Mouse (Mus musculus): ENCODE results near the gene Sstr2. TPM values are rescaled to one million over a fixed set of nuclear protein-coding genes. Genes with fewer than 3 reads are reported as not detected.

Gene Sstr2
- polyA plus RNA-seq, 1 experiment from 2014 or later: 30.4 TPM

DNA sequence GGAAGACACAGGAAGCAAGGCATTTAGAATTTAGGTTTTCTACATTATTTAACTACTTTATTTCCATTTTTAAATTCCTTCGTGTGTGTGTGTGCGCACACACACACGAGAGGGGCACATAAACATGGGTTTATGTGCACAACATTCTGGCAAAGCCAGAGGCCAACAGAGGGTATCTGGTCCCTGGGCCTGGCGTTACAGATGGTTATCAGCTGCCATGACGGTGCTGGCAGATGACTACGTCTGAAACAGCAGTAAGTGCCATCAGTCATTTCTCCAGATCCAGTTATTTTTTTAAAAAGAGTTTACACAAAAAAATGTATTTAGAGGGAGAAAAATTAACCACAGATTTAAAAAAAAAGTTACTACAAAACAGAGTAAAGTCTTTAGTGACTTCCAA, 47.1 kb downstream of the Sstr2 start:
- Histone ChIP-seq H3K4me1 (replicated peaks) (peaks cover 10% of the 10 kb centered on the region; the same call in 1 of the 2 replicates), H3K9me3 (no peaks in the 10 kb centered on the region), H3K4me3 (no peak overlapping the region), H3K36me3 (peaks cover 90% of the 10 kb centered on the region), H3K27ac (no peak overlapping the region), H3K27me3 (ENCODE audit: insufficient read depth, poor library complexity, severe bottlenecking) (no peaks in the 10 kb centered on the region)
- WGBS: 90% methylated on average over 6 of the region's 6 CpGs
- no peak for DNase-seq (ENCODE audit: low spot score)

DNA sequence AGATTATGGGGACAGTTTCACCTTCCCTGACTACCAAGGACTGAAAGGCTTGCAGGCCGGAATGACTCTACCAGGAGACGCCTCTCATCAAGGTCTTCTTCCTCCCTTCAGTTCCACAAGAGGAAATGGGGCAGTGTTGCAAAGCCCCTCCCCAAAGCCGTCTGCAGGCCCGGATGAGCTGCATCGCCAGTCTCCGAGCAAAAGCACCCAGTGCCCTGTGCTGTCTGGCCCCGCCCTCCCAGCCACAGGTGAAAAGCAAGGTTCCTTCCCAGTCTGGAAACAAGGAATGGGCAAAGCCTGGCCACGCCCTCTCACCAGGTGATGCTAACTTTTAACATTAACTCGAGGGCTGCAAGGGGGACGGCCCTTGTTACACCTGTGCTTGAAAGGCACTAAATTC, 47.5 kb downstream of the Sstr2 start:
- no peak overlapping the region for H3K4me3 ChIP-seq
- no peaks in the 10 kb centered on the region for H3K27me3 ChIP-seq (ENCODE audit: insufficient read depth, poor library complexity, severe bottlenecking)
- no peaks in the 10 kb centered on the region for H3K9me3 ChIP-seq
- peaks cover 90% of the 10 kb centered on the region for H3K36me3 ChIP-seq
- no peak overlapping the region for H3K27ac ChIP-seq
- WGBS: 70% methylated on average over 10 of the region's 10 CpGs
- DNase-seq (ENCODE audit: low spot score): no peak
- peaks cover 10% of the 10 kb centered on the region; the same call in 1 of the 2 replicates for H3K4me1 ChIP-seq (replicated peaks)

DNA sequence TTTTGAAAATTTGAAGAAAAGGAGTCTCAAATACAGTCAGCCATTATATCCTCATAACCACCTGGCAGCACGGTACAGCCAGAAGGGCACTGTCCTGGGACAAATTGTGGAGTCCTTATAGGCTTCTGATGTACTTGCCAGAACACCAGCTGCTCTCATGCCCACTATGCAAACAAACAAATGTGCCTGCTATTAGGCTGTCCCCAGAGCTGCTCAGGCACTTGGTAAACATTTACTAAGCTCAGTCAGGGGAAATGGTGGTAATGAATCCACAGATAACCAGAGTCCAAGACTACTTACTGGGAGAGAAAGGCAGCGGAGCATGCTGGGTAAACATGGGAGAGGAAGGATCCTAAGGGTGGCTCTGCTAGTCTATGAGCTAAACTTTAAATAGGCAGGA, 48.0 kb downstream of the Sstr2 start:
- Histone ChIP-seq H3K27me3 (ENCODE audit: insufficient read depth, poor library complexity, severe bottlenecking) (no peaks in the 10 kb centered on the region), H3K27ac (no peak overlapping the region), H3K4me1 (replicated peaks) (peaks cover 10% of the 10 kb centered on the region; the same call in 1 of the 2 replicates), H3K9me3 (no peaks in the 10 kb centered on the region), H3K4me3 (no peak overlapping the region), H3K36me3 (peaks cover 90% of the 10 kb centered on the region)
- DNase-seq (ENCODE audit: low spot score): no peak
- 92% methylated on average over 2 of the region's 2 CpGs for WGBS

DNA sequence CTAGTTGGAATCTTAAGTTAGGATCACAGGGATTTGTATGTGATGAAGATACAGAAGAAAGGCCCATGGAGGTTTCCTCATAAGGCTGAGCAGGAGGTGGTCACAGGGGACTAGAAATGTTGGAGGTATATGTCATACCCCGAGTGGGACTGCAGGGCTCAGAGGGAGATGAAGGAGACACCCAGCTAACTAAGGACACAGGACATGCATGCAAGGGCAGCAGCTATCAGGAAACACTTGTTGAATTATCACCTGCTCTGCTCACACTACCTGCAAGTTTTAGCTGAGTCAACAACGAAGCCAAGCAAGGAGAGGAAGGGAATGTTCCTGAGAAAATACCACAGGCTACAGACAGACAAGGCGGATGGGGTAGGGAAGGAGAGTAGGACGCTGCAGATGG, 48.6 kb downstream of the Sstr2 start:
- peaks cover 10% of the 10 kb centered on the region; the same call in 1 of the 2 replicates for H3K4me1 ChIP-seq (replicated peaks)
- H3K27me3 ChIP-seq (ENCODE audit: insufficient read depth, poor library complexity, severe bottlenecking): no peaks in the 10 kb centered on the region
- H3K27ac ChIP-seq: no peak overlapping the region
- H3K9me3 ChIP-seq: no peaks in the 10 kb centered on the region
- H3K4me3 ChIP-seq: no peak overlapping the region
- 87% methylated on average over 4 of the region's 4 CpGs for WGBS
- peaks cover 90% of the 10 kb centered on the region for H3K36me3 ChIP-seq
- no peak for DNase-seq (ENCODE audit: low spot score)

DNA sequence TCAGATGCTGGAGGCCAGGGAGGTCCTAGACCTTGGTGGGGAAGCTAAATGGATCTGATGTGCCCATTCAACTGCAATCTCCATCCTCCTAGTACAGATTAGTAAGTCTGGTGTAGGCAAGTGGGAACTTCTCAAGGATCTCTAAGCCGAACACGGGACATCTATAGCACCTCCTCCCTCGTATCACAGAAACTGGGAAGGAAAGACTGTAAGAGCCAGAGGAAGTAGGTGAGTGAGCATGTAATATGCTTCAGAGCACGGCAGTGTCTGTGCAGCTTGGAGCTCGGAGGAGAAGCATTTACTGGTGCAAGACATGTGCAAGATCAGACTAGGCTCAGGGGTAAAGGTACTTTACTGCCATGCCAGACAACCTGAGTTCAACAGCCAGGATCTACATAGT, 49.7 kb downstream of the Sstr2 start:
- Histone ChIP-seq H3K4me3 (no peak overlapping the region), H3K36me3 (peaks cover 90% of the 10 kb centered on the region), H3K27me3 (ENCODE audit: insufficient read depth, poor library complexity, severe bottlenecking) (no peaks in the 10 kb centered on the region), H3K4me1 (replicated peaks) (peaks cover 10% of the 10 kb centered on the region; the same call in 1 of the 2 replicates), H3K9me3 (no peaks in the 10 kb centered on the region), H3K27ac (no peak overlapping the region)
- 95% methylated on average over 5 of the region's 5 CpGs for WGBS
- DNase-seq (ENCODE audit: low spot score): no peak

DNA sequence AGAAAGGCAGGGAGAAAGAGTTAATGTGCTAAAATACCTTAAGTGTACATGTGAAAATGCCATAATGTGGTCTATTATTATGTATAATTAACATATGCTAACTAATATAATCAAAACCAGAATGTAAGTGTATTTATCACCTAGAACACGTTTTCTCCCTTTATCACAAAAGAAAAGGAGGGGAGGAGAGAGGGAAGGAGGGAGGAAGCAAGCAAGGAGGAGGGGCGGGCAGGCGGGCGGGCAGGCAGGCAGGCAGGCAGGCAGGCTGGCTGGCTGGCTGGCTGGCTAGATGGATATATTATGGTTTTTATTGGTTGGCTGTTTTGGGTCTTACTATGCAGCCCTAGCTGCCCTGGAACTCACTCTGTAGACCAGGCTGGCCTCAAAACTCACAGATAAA, 50.6 kb downstream of the Sstr2 start:
- Histone ChIP-seq H3K27ac (no peak overlapping the region), H3K27me3 (ENCODE audit: insufficient read depth, poor library complexity, severe bottlenecking) (no peaks in the 10 kb centered on the region), H3K36me3 (peaks cover 90% of the 10 kb centered on the region), H3K9me3 (no peaks in the 10 kb centered on the region), H3K4me3 (no peak overlapping the region), H3K4me1 (replicated peaks) (peaks cover 10% of the 10 kb centered on the region; the same call in 1 of the 2 replicates)
- DNase-seq (ENCODE audit: low spot score): no peak
- WGBS: 85% methylated on average over 4 of the region's 4 CpGs

DNA sequence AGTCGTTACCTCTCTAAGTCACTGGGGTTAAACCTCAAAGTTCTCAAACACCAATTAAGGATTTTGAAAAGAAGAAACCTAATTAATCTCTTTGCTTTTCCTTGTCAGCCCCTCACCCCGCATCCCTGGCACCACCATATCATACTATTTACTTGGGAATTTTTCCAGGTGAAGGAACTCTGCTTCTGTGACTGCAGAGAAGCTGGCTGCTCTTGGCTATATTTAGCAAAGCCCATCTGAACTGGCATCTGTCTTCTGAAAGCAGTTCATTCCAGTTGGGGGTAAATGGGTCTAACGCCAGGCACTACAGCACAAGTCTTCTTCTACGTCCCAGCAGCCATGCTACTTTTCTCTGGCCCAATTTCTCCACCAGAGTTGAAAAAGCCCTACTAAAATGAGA, 54.5 kb downstream of the Sstr2 start:
- no peak for DNase-seq (ENCODE audit: low spot score)
- H3K4me3 ChIP-seq: no peak overlapping the region
- peaks cover 4% of the 10 kb centered on the region for H3K4me1 ChIP-seq (replicated peaks)
- H3K9me3 ChIP-seq: no peaks in the 10 kb centered on the region
- H3K27me3 ChIP-seq (ENCODE audit: insufficient read depth, poor library complexity, severe bottlenecking): no peaks in the 10 kb centered on the region
- 97% methylated on average over 4 of the region's 4 CpGs for WGBS
- H3K27ac ChIP-seq: no peak overlapping the region
- peaks cover 91% of the 10 kb centered on the region for H3K36me3 ChIP-seq

DNA sequence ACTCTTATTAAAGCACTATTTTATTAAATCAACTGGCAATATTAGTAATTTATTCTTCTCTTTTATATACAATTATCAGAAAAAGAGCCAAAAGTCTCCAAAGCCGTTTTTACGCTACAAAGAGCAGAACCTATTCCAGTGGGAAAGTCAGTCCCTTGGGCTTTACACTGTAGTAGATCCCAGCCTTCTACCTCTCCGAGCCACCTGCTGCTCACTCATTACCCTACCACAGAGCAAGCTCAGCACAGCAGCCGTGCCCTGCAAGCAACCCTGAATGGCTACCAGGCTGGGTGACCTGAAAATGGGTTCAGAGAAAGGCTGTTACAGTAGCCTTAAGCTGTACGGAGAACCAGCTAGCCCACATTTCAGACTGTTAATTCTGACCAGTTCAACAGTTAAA, 55.5 kb downstream of the Sstr2 start:
- 88% methylated on average over 5 of the region's 5 CpGs for WGBS
- DNase-seq (ENCODE audit: low spot score): no peak
- Histone ChIP-seq H3K9me3 (no peaks in the 10 kb centered on the region), H3K4me3 (no peak overlapping the region), H3K36me3 (peaks cover 82% of the 10 kb centered on the region), H3K27ac (no peak overlapping the region), H3K4me1 (replicated peaks) (peaks cover 6% of the 10 kb centered on the region), H3K27me3 (ENCODE audit: insufficient read depth, poor library complexity, severe bottlenecking) (no peaks in the 10 kb centered on the region)

Other genes starting within 250 kb of the Sstr2 start
- gene Cog1, start 29.8 kb downstream of the Sstr2 start, polyA plus RNA-seq (2016; fragmentation: Nextera tagmentation; extraction: Ambion mirVana): 32.1 and 40.3 TPM in 2 replicates
- 21.5 and 25.3 TPM in 2 replicates for gene Slc39a11, start 30.7 kb downstream of the Sstr2 start, polyA plus RNA-seq (2016; fragmentation: Nextera tagmentation; extraction: Ambion mirVana)
- 58.8 TPM in 2 replicates for gene Fam104a, start 64.8 kb downstream of the Sstr2 start, polyA plus RNA-seq (2016; fragmentation: Nextera tagmentation; extraction: Ambion mirVana)
- gene D11Wsu47e, start 65.1 kb downstream of the Sstr2 start, polyA plus RNA-seq (2016; fragmentation: Nextera tagmentation; extraction: Ambion mirVana): 25.8 and 27.3 TPM in 2 replicates
- gene Cpsf4l, start 90.7 kb downstream of the Sstr2 start, polyA plus RNA-seq (2016; fragmentation: Nextera tagmentation; extraction: Ambion mirVana): 0.47 and 1.1 TPM in 2 replicates
- gene Cdc42ep4, start 132.5 kb downstream of the Sstr2 start, polyA plus RNA-seq (2016; fragmentation: Nextera tagmentation; extraction: Ambion mirVana): 114 and 120 TPM in 2 replicates